Mouse (Mus musculus) neutrophil, adult 5-6 weeks (primary cell): ENCODE data around the gene Rftn1. TPM values are rescaled to one million over a fixed set of nuclear protein-coding genes. Genes with fewer than 3 reads are reported as not detected.
"Not testable (repeated sequence)": the region's sequence is repeated elsewhere in the genome, so short reads cannot be mapped to it uniquely, and the experiment has no call there.

Experiments used
- ATAC-seq: fragments of 151-379, 151-347 bp; 2 replicates; pipeline ENCODE4 v1.8.0; 2017; ENCODE audit warnings: mild to moderate bottlenecking, moderate TSS enrichment; ENCODE audit not compliant: insufficient number of reproducible peaks, poor library complexity, low FRiP score, severe bottlenecking; ENCODE audit errors: extremely low read depth
- total RNA-seq: library from RNA; stranded (forward); fragments of 200-1000 nt; gene quantifications from 2 replicates; pipeline ENCODE4 v1.2.3, GENCODE M21; 2017

The Rftn1 gene
- total RNA-seq, 1 experiment from 2014 or later: 63.0 TPM

DNA sequence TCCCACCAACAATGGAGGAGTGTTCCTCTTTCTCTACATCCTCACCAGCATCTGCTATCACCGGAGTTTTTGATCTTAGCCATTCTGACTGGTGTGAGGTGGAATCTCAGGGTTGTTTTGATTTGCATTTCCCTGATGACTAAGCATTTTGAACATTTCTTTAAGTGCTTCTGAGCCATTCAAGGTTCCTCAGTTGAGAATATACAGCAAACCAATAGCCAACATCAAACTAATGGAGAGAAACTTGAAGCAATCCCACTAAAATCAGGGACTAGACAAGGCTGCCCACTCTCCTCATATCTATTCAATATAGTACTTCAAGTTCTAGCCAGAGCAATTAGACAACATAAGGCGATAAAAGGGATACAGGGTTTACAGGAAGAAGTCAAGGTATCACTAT, 15.4 kb upstream of the Rftn1 start:
- ATAC-seq: not testable (repeated sequence)

DNA sequence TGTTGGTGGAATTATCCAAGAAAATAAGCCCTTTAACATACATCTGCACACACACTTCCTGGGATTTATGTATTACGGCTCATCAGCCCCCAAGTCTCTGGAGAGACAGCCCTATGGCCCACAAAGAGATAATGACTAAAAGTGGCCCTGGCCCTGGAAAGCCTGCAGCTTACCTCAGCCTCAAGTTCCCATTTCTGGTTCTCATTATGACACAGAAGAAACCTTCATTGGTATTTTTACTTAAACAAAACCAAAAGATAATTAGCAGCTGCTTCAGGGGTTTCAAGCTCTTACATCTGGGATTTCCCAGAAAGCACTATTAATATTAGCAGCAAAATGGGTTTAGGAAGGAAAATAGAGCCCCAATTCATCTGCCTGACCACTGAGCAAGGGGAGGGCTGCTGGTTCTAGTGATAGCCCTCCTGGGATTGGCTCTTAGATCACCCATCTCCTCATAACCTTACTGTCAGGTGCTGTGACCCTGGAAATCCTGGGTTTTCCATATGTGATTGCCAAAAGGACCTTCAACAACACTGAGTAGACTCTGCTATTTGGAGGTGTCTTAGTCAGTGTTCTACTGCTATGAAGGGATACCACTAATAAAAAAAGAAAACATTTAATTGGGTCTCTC, 14.8 kb upstream of the Rftn1 start:
- ATAC-seq: no peak

DNA sequence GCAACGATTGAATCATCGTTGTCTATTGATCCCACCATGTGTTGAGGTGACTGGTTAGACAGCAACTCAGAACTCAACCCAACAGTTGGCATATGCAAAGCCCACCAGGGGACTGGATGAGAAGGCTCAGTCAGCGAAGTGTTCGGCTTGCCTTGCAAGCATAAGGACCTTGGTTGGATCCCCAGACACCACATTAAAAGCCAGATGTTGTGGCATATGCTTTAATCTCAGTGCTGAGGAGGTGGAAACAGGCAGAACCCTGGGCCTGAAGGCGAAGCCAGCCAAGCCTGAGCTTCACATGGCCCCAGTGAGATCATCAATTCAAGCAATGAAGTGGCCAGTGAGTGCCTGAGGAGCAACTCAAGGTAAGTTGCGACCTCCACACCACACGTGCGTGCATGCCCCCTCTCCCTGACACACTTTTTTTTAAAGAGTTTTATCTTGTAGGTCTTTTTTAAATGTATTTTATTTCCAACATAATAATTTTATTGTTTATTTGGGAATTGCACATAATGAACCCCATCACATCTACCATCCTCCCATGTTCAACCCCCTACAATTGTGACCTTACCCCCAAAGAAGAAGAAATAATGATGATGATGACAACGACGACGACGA, 11.5 kb upstream of the Rftn1 start:
- no peak for ATAC-seq

DNA sequence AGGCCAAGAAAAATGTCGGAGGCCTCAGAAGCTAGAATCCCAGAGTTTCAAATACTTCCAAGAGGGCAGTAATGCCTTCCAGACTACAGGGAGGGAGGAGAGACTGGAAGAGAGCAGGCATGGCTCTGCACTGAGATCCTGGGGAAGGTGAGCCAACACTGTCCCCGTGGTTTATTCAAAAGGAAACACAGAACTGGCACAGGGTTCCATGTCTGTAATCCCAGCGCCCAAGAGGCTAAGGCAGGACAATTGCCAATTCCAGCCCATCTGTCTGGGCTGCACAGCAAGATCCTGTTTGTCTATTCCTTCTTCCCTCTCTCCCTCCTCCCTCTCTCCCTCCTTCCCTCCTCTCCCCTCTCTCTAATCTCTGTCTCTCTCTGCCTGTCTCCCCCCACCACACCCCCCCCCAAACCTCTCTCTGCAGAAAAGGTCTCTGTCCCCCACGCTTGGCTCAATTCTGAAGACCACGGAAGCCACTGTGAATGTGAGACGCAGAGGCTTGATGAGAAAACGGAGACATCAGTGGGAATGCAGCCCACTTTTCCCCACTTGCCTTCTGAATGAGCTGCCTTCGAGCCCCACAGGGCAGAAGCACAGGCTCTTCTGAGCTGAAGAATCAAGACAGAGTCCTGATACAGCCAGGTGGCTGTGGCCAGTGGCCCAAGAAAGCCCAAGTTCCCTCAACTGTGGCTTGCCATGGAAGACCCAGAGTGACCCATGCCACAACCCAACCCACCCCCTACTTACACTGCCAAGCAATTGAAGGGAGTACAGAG, 8.8 kb upstream of the Rftn1 start:
- no peak for ATAC-seq

DNA sequence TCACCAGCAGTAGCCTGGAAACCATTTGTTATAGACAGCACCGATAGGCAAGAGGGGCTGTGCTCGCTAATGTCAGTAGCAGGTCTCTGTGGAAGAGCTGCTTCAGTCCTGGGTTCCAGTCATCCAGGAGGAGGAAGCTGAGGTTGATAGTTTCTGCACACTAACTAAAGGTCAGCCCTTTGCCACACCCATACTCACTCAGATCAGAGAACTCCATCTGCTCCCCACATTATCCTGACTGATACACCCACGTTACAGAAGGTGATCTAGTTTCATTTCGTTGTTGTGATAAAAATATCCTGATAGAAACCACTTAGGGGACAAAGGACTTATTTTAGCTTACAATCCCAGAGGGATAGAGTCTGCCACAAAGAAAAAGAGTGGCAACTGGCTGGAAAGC, 7.1 kb upstream of the Rftn1 start:
- ATAC-seq: no peak

DNA sequence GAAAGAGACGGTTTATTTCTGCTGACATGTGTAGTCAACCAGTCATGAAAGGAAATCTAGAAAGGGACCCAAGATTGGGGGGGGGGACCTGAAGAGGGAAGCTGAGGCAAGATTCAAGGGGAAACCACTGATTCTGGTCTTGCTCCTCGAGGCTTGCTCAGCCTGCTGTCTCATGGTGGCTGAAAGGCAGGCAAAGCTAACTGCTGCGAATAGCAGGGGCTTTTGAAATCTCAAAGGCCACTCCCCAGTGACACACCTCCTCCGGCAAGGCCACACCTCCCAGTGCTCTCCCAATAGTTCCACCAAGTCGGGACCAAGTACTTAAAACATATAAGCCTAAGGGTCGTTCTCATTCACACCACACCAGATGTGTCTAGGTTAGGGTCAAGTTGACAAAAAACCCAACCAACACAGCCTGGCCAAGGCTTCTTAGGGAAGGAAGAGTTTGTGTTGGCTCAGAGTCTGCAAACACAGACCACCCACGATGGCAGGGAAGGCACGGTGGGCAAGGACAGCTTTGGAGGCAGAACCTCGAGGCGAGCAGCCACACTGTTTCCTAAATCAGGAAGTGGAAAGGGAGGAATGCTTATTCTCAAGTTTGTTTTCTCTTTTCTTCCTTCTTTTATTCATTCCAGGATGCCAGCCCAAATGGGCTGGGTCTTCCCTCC, 5.7 kb upstream of the Rftn1 start:
- no peak for ATAC-seq

DNA sequence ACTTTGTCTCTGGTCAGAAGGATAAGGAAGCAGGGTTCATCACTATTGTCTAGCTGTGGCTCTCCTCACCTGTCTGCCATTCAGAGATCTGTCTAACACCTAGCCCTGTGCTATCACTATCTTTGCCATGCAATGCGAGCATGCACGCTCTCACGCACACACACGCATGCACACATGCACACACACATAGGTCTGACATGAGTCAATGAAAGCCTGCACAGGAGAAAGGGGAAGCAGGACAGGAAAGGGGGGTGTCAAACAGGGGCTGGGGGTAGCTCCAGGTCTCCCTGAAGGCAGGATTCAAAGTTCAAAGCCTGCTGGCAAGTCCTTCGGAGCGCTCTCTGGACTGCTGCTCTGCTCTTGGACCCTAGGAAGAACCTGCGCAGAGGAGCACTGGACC, 4.9 kb upstream of the Rftn1 start:
- no peak for ATAC-seq

DNA sequence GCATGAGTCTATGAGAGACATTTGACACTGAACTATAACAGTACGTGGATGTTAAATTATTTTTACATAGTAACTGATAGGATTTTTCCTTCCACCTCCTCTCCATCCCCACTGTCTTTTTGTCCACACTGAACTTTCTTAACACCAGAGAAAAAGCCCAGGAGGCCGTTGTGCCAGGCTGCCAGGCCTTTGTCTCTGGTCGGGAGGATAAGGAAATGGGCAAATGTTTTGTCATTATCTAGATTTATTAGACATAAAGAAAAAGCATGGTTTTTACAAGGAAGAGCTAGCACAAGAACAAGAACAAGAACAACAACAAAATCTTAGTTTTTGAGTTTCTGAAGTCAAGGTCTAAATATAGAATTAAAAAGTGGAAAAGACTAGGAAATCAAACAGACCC, 4.1 kb upstream of the Rftn1 start:
- no peak for ATAC-seq

DNA sequence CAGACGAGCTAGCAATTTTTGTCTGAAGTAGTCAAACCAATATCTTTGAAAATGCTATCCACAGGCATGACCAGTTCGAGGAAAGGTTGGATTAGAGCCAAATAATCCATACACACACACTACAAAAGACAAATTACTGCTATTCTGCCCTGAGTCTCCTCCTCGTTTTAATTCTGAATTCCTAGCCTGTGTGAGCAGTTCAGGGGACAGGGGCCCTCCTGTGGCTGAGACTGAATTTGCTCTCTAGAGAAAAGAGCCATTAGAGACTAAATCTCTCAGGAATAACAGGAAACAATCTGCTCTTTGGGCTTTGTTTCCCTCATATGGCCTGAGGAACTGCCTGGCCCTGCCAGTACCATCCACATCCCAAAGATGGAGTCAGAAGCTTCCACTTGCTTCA, 3.2 kb upstream of the Rftn1 start:
- no peak for ATAC-seq

DNA sequence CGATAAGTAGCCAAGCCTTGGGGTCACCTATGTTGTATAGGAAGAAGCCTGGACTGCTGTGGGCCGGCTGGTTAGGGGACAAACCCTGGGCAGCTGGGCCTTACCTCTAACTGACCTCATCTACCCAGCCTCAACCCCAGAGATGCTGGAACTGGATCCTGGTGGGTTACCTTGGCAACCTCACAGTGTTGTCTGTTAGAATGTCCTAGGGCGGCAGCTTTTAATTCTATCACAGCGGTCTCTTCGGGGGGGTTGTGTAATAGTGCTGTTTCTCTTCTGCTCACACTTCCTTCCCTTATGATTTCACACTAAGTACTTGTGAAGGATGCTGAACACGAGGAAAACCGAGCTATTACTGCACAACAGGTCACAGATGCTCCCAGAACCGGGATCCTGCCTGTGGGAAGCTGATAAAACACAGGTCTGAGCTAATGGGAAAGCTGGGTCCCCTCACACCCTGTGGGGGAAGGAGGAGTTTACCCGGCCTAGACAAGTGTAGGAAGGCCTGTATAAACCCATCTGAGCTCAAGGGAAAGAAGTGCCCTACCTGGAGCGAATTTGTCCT, 2.0 kb upstream of the Rftn1 start:
- no peak for ATAC-seq

DNA sequence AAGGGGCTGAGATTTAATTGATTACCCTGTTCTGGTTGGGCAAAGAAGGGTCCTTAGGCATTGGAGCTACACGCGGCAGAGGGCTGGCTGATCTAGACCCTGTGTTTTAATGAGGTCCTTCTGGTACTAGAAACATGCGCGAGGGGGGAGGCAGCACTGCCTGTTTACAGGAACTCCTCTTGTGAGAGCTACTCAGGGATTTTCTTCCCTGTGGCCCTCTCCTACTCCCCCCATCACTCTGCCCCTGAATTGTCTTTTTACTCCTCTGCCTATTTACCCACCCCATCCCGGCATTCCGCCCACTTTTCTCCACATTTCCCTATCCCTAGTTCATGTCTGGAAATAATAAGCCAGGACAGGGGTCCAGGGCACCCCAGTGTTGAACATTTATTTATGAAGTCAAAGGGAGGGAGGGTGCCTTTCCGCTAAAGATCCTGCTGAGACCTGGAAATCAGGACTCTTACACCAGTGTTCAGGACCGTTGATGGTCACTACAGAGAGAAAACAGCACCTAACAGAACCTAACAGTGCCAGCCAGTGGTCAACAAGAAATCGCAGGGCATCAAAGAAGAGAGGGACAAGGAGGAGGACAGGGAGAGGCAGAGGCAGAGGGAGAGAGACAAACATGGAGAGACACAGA, 964 bp upstream of the Rftn1 start:
- ATAC-seq: no peak

DNA sequence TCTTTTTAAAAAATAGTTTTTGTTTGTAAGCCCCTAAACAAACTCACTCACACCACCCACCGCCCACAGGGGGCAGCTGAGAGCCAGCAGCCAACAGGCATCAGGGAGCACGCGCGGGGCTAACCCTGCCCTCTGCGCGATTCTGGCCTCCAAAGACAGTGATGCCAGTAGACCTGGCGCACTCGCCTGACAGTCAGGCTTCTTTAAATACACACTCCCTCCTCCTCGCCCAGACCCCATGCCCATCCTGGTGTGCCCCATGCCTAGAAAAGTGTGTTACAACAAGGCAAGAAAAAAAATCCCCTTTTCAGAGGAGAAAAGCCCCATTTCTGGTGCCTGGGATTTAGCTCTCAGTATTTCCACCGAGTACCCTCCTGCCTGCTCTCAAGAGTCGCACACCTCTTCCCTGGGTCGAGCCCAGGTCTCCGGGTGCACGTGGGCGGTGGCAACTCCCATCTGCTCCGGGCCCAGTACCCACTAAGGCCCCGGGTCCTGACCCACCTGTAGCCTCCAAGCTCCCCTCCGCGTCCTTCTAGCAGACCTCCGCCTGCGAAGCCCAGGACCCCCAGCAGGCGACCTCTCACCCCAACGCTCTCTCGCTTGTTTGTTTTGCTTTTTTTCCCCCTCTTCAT, 977 bp downstream of the Rftn1 start:
- ATAC-seq: peak; percentile 78

DNA sequence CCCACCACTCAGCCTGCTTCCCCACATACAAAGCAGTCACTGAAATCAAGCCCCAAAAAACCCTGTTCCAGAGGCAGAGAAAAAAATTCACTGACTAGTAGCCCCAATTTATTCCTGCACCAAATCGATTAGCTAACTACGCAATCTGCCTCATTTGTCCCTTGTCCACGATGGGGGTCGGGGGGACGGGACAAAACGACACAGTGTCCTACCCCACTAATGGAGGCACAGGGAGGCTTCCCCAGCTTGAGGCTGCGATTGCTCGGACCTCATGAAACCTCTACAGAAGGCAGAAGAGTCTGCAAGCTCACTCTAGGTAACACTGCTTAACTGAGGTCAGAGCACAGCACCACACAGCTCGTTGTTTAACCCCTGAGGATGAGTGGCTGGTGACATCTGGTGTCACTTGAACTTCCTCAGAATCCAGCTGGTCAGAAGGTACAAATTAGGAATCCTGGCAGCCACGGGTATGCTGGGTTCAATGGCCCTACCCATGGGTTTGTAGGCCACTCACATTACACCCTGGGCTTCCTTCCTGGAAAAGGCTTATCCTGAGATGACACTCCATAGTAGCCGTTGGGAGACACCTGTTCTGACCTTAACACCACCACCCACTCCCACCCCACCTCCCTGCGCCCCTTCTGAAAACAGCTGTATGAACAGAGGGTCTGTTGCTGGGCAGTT, 1.7 kb downstream of the Rftn1 start:
- no peak for ATAC-seq

DNA sequence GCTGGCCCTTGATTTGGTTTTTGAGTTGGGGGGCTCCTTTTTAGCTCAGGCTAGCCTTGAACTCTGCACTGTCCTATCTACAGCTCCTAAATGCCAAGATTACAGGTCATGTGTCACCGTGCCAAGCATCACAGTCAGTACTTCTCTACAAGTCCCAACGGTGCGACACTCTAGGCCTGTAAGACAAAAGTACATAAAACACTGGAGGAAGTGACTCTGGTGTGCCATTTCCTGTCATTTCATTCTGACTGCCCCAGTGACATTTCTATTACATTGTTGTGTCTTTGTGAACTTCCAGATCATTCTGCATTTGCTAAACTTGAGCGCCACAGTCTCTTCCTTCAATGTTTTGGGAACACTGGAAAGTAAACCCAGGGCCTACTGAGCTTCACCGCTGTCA, 4.9 kb downstream of the Rftn1 start:
- ATAC-seq: peak; percentile 8; the same call in 1 of the 2 replicates

DNA sequence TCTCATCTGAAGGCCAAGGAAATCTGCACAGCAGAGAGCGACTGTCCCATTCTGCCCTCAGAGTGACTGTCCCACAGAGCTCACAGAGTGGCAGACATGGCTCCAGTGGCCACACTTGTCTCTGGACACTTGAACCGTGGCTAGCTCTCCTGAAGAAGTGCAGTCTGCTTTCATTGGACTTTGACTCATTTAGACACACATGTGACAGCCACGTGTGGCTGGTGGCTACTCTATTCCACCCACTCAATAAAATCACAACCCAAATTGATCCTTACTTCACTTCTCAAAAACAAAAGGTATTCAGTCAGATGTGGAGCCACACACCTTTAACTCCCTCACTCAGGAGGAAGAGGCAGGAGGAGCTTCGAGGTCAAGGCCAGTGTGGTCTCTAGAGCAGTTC, 5.4 kb downstream of the Rftn1 start:
- no peak for ATAC-seq

DNA sequence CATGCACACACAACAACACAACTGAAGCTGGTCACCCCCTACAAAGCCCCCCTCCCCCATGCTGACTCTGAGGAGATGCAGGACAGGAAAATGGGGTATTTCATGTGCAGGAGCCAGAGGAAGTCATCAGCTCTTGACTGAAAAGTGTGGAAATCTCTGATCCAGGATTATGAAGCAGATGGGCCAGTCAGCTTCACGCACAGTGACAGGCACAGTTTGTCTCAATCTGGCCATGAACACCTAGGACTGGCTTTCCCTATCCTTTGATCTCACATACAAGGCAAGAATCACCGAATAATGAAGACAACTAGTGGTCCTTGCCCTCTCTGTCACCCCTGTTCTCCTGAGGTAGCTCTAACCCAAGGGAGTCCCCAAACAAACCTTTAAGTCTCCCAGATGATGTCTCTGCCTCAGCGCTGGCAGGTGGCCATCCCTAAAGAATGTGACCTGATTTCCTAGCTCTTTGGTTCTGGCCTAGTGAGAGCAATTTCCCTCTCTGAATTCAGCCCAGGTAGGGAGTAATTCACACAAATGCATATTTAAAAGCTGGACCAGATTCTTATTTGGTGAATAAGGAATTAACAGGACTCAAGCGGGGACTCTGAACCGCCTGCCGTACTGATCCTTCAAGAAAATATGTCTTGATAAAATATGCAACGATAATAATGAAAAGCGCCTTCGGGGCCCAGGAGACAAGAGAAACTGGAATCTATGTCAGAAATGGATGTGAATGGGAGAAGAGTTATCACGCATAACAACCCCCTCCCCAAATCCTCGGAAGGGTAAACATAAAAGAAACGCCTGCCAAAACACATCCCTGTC, 6.0 kb downstream of the Rftn1 start:
- ATAC-seq: no peak

DNA sequence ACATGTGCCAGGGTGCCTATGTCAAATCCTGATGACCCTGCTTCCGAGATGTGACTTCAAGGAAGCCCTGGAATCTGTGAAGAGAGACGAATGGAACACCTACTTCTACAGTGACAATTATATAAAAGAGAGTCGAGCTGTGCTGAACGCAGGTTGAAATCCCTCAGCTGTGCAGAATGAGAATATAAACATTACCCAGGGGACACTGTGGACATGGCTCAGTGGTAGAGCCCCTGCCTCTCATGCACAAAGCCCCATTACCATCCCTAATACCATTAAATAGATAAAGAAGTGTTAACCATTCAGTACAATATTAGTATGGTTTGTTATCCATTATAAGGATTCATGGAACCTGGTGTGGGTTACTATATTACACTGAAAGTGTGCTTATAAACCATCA, 7.2 kb downstream of the Rftn1 start:
- no peak for ATAC-seq
